Mouse (Mus musculus) MEL (cell line): ENCODE data around the gene D130043K22Rik.

ENCODE experiments used
- CTCF ChIP-seq, 3 experiments: IDR thresholded peaks in 2 of 3; conservative IDR thresholded peaks in 1 of 3; 2 replicates each; pipeline ENCODE4 v1.5.1; 2011 to 2012; ENCODE audit warnings: low read length in 3 of 3, low read depth in 2 of 3, mild to moderate bottlenecking in 2 of 3, improper control_type of control experiment in 1 of 3, inconsistent platforms in 1 of 3, mixed read lengths in 1 of 3, moderate library complexity in 1 of 3; ENCODE audit not compliant: control insufficient read depth in 1 of 3, insufficient read depth in 1 of 3, poor library complexity in 1 of 3, severe bottlenecking in 1 of 3
- ETS1 ChIP-seq: IDR thresholded peaks from 2 replicates; pipeline ENCODE4 v1.6.1; 2012; ENCODE audit warnings: low read depth, mild to moderate bottlenecking, inconsistent platforms, low read length, improper control_type of control experiment, moderate library complexity
- RAD21 ChIP-seq: IDR thresholded peaks from 2 replicates; pipeline ENCODE4 v1.6.1; 2011; ENCODE audit warnings: mild to moderate bottlenecking, low read depth, low read length, improper control_type of control experiment
- TBP ChIP-seq: IDR thresholded peaks from 2 replicates; pipeline ENCODE4 v1.8.0; 2011; ENCODE audit warnings: low read depth, low read length, improper control_type of control experiment
- ZKSCAN1 ChIP-seq: IDR thresholded peaks from 2 replicates; pipeline ENCODE4 v1.6.1; 2012; ENCODE audit warnings: low read depth, mild to moderate bottlenecking, inconsistent platforms, low read length, improper control_type of control experiment, moderate library complexity

- TF ChIP-seq RAD21 = no peak
- no peak for TF ChIP-seq ZKSCAN1
- no peak for TF ChIP-seq CTCF (IDR thresholded peaks at IDR 0.05 in 2 of 3, conservative IDR thresholded peaks at IDR 0.05 in 1 of 3; ENCODE audit: control insufficient read depth in 1 of 3, insufficient read depth in 1 of 3, low read depth in 2 of 3, low read length in 3 of 3, poor library complexity in 1 of 3, severe bottlenecking in 1 of 3)
- no peak for TF ChIP-seq TBP
- TF ChIP-seq ETS1 = no peak
These were observed 92.9 kb downstream of the D130043K22Rik start for GRCm38 (mm10) chr13:24937839-24938166.
